Mouse (Mus musculus) midbrain, postnatal 0 days (tissue): ENCODE measurements around the gene Kmt5b. TPM values are rescaled to one million over a fixed set of nuclear protein-coding genes. Genes with fewer than 3 reads are reported as not detected.
A peak's percentile ranks its signal among the peaks of the same experiment; 100 is the strongest.

ENCODE experiments used
- ATAC-seq: fragments of 200-750 bp; cut with Nextera tagmentation; 2 replicates; pipeline ENCODE4 v1.8.0; 2017; ENCODE audit warnings: moderate number of reproducible peaks, mild to moderate bottlenecking, moderate TSS enrichment, moderate library complexity; ENCODE audit not compliant: low FRiP score
- DNase-seq: peaks from one replicate; pipeline ENCODE4 v3.0.0-alpha.2; 2015; ENCODE audit warnings: low spot score
- H3K27ac ChIP-seq: fragments of 300-500 bp; sonication (generic); 2 replicates; pipeline ENCODE4 v1.5.1; 2014; ENCODE audit warnings: low read depth, mild to moderate bottlenecking, low read length, mixed read lengths
- H3K27me3 ChIP-seq: fragments of 300-500 bp; sonication (generic); 2 replicates; pipeline ENCODE4 v1.6.1; 2014; ENCODE audit warnings: low read length, control low read depth, mixed read lengths; ENCODE audit not compliant: insufficient read depth
- H3K36me3 ChIP-seq: fragments of 300-500 bp; sonication (generic); 2 replicates; pipeline ENCODE4 v1.6.1; 2014; ENCODE audit warnings: low read length, control low read depth, mixed read lengths; ENCODE audit not compliant: insufficient read depth
- H3K4me1 ChIP-seq: fragments of 300-500 bp; sonication (generic); 2 replicates; pipeline ENCODE4 v1.6.1; 2014; ENCODE audit warnings: mild to moderate bottlenecking, control low read depth, antibody characterized with exemption, low read length, mixed read lengths; ENCODE audit not compliant: insufficient read depth
- H3K4me2 ChIP-seq: fragments of 300-500 bp; sonication (generic); 2 replicates; pipeline ENCODE4 v1.6.1; 2014; ENCODE audit warnings: low read depth, mild to moderate bottlenecking, low read length, mixed read lengths; ENCODE audit not compliant: poor library complexity, severe bottlenecking
- H3K4me3 ChIP-seq: fragments of 300-500 bp; sonication (generic); 2 replicates; pipeline ENCODE4 v1.5.1; 2014; ENCODE audit warnings: low read depth, mild to moderate bottlenecking, low read length, moderate library complexity
- H3K9ac ChIP-seq: fragments of 300-500 bp; sonication (generic); replicated peaks from 2 replicates; pipeline ENCODE4 v1.6.1; 2014; ENCODE audit warnings: mild to moderate bottlenecking, low read length, moderate library complexity, mixed read lengths; ENCODE audit not compliant: poor library complexity, severe bottlenecking
- H3K9me3 ChIP-seq: fragments of 300-500 bp; sonication (generic); 2 replicates; pipeline ENCODE4 v1.6.1; 2016; ENCODE audit warnings: low read length, control low read depth
- CTCF ChIP-seq: IDR thresholded peaks from 2 replicates; pipeline ENCODE4 v1.5.1; 2016; ENCODE audit warnings: antibody characterized with exemption, mild to moderate bottlenecking
- WGBS: fragments of 180-500 bp; shearing (Covaris S2); extraction: QIAGEN DNeasy Blood & Tissue Kit; methylation state at CpG from one replicate; pipeline ENCODE4 v1.1.7; 2014; 5-methylcytosine and 5-hydroxymethylcytosine counted together
- polyA plus RNA-seq: library from polyadenylated mRNA; unstranded; fragments of >200 nt; fragmentation: Nextera tagmentation; extraction: Ambion mirVana; gene quantifications from 2 replicates; pipeline ENCODE4 v1.2.1, GENCODE M21; 2015
- total RNA-seq: library from RNA; depleted of rRNA; stranded (reverse); fragments of >200 nt; gene quantifications from 2 replicates; pipeline ENCODE4 v1.2.3, GENCODE M21; 2014

Gene Kmt5b
- total and polyA plus RNA-seq, 2 experiments from 2014 or later, result 41.4 to 64.0 TPM

GRCm38 (mm10) chr19:3728901-3729300 is 38.3 kb upstream of the Kmt5b start:
- no peaks in the 10 kb centered on the region for H3K27me3 ChIP-seq
- H3K27ac ChIP-seq, result no peak overlapping the region
- H3K4me1 ChIP-seq, result no peaks in the 10 kb centered on the region
- H3K36me3 ChIP-seq, result no peaks in the 10 kb centered on the region
- DNase-seq (no peak), ATAC-seq (no peak)
- H3K9ac ChIP-seq, result no peak overlapping the region
- no peak overlapping the region for H3K4me2 ChIP-seq
- TF ChIP-seq CTCF, result peak; percentile 7; the same call in 1 of the 2 replicates
- H3K4me3 ChIP-seq, result no peak overlapping the region
- 66% methylated on average over 2 of the region's 2 CpGs for WGBS
- H3K9me3 ChIP-seq, result no peaks in the 10 kb centered on the region

DNA sequence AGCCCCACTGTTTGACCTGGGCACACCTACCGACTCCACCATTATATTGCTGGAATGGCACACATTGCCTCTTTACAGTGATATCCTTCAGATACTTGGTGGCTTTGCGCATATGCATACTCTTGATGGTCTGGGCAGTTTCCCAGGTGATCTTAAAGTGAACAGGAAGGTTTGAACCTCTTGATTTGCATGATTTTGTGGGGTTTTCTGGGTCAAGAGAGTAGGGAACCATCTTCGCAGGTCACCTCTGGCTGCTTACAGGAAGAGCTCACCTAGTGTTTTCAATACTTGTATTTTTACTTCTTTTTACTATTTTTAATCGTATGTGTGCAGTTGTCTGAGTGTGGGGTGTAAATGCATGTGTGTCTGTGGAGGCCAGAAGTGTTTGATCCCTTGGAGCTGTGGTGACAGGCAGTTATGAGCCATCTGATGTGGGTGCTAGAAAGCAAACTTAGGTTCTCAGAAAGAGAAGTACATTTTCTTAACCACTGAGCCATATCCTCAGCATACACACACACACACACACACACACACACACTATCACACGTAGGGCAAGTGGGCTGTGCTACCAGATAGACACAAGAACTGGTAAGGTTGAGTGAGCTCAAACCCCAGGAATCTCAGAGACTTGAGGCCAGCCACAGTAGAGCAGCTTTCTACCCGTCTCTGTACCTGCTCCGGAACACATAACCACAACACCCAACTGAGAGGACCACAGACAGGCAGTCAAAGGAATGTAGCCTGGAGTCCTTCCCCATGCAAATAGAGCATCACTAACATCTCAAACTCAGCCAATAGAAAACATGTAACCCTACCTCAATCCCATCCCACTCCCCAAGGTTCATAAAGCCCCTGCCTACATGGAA is 36.2 kb upstream of the Kmt5b start:
- no peak for TF ChIP-seq CTCF
- no peak for ATAC-seq
- 85% methylated on average over 7 of the region's 7 CpGs for WGBS
- Histone ChIP-seq H3K4me1 (no peaks in the 10 kb centered on the region), H3K9me3 (no peaks in the 10 kb centered on the region), H3K4me3 (no peak overlapping the region), H3K4me2 (no peak overlapping the region), H3K36me3 (no peaks in the 10 kb centered on the region), H3K27me3 (no peaks in the 10 kb centered on the region), H3K27ac (no peak overlapping the region), H3K9ac (no peak overlapping the region)
- DNase-seq, result no peak

GRCm38 (mm10) chr19:3736001-3736400 is 31.2 kb upstream of the Kmt5b start:
- ATAC-seq (no peak), DNase-seq (no peak)
- Histone ChIP-seq H3K4me1 (no peaks in the 10 kb centered on the region), H3K27me3 (no peaks in the 10 kb centered on the region), H3K4me3 (no peak overlapping the region), H3K36me3 (no peaks in the 10 kb centered on the region), H3K9me3 (no peaks in the 10 kb centered on the region), H3K9ac (no peak overlapping the region), H3K27ac (no peak overlapping the region), H3K4me2 (no peak overlapping the region)
- TF ChIP-seq CTCF, result no peak
- 95% methylated on average over 3 of the region's 3 CpGs for WGBS

DNA sequence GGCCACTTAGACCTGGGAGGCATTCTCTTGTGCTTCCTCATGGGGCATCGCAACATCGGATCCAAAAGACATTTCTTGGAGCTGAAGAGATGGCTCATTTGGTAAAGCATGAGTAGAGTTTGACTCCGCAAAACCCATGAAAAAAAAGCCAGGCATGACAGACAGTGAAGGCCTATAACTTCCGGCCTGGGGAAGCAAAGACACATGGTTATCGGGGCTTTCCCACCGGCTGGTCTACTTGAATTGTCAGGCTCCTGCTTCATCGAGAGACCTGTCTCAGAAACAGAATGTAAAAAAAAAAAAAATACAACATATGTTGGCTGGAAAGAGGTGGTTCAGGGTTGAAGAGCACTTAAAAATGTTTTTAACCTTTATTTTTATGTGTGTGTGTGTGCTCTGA is 27.6 kb upstream of the Kmt5b start:
- no peak for TF ChIP-seq CTCF
- H3K4me3 ChIP-seq, result no peak overlapping the region
- no peak overlapping the region for H3K4me2 ChIP-seq
- H3K27ac ChIP-seq, result no peak overlapping the region
- DNase-seq (no peak), ATAC-seq (no peak)
- no peak overlapping the region for H3K9ac ChIP-seq
- H3K27me3 ChIP-seq, result no peaks in the 10 kb centered on the region
- H3K4me1 ChIP-seq, result no peaks in the 10 kb centered on the region
- H3K9me3 ChIP-seq, result no peaks in the 10 kb centered on the region
- 93% methylated on average over 7 of the region's 7 CpGs for WGBS
- H3K36me3 ChIP-seq, result no peaks in the 10 kb centered on the region

DNA sequence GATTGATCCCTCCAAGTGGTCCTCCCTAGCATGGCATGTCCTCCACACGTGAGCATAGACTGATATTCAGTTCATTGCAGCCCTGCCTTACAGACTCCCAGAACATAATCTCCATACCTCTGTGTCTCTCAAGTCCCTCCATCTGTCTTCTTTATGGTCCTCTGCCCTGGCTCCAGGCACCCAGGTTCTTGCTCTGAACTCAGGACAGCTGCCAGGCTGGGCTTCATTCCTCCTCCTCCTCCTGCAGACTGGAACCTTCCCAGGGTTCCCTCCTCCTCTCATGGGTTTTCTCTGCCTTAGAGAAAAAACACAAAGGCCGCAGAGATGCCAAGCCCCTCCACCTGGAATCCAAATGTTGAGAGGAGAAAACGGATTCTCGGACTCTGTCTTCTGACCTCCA is 24.5 kb upstream of the Kmt5b start:
- H3K4me1 ChIP-seq, result no peaks in the 10 kb centered on the region
- TF ChIP-seq CTCF, result no peak
- DNase-seq, result peak; percentile 13

GRCm38 (mm10) chr19:3743362-3743761 is 23.9 kb upstream of the Kmt5b start:
- Histone ChIP-seq H3K27ac (peak overlapping the region; percentile 85; the same call in 1 of the 2 replicates), H3K4me1 (no peaks in the 10 kb centered on the region), H3K36me3 (no peaks in the 10 kb centered on the region), H3K27me3 (no peaks in the 10 kb centered on the region), H3K9ac (peak overlapping the region; percentile 54; the same call in 1 of the 2 replicates), H3K4me2 (peak overlapping the region; percentile 70), H3K9me3 (no peaks in the 10 kb centered on the region), H3K4me3 (peak overlapping the region; percentile 47)
- DNase-seq (peak; percentile 5), ATAC-seq (no peak; the same call in 1 of the 2 replicates)
- WGBS, result 58% methylated on average over 7 of the region's 7 CpGs
- no peak for TF ChIP-seq CTCF

More for the DNA sequence above, 24.5 kb upstream of the Kmt5b start:
- no peaks in the 10 kb centered on the region for H3K36me3 ChIP-seq
- ATAC-seq, result no peak
- H3K4me2 ChIP-seq, result peak overlapping the region; percentile 16
- H3K4me3 ChIP-seq, result no peak overlapping the region
- no peak overlapping the region for H3K9ac ChIP-seq
- WGBS, result 24% methylated on average over 4 of the region's 4 CpGs
- no peaks in the 10 kb centered on the region for H3K27me3 ChIP-seq
- H3K27ac ChIP-seq, result peak overlapping the region; percentile 38; the same call in 1 of the 2 replicates
- no peaks in the 10 kb centered on the region for H3K9me3 ChIP-seq
